Mouse (Mus musculus): ENCODE measurements at regions not wholly inside any gene's neighbourhood (a gene's known extent, or its start where the extent isn't known, plus 50 kb on each side); places are given as distances from the start of the nearest gene placed in this dataset.

- TF ChIP-seq POLR2A (IDR thresholded peaks at IDR 0.05; ENCODE audit: low read depth, low read length) (no peak), CTCF (IDR thresholded peaks at IDR 0.05; ENCODE audit: borderline replicate concordance, insufficient read depth, low read length) (no peak)
These were observed 82.9 kb upstream of the Gm15217 start for GRCm38 (mm10) chr14:46296275-46296674.
